In genomic region chr15:102188883-102189282, GRCm38 (mm10) we compare ENCODE assay signal across 15 mouse cellular contexts. TPM values are rescaled to one million over a fixed set of nuclear protein-coding genes. Genes with fewer than 3 reads are reported as not detected.
DNase-seq lines count a peak whose midpoint lies in the region; ATAC-seq lines count a peak whose summit lies in the region.
"Had no signal": no experiment of that assay in that cellular context is flagged by ENCODE, and none has a peak within 500 bp of the region (broad histone marks: within the 10 kb centered on the region; RNA-seq: fewer than 3 reads in every experiment).

No protein-coding gene starts in this region.

- no peaks in the 10 kb centered on the region for H3K27me3 ChIP-seq in forebrain, embryonic 10.5 days (ENCODE audit: poor library complexity, severe bottlenecking)
- H3K27me3 ChIP-seq in forebrain, embryonic 13.5 days = no peaks in the 10 kb centered on the region
- H3K27me3 ChIP-seq: neural tube, embryonic 12.5 days had no signal

- WGBS in forebrain, embryonic 10.5 days = 66% methylated on average over 6 of the region's 6 CpGs
- WGBS in forebrain, embryonic 13.5 days = 60% methylated on average over 6 of the region's 6 CpGs

- ATAC-seq in forebrain, embryonic 13.5 days = no peak
- no peak for ATAC-seq in megakaryocyte progenitor cell, adult 5-6 weeks (replicated peaks; ENCODE audit: poor library complexity)

- H3K9me3 ChIP-seq in forebrain, embryonic 10.5 days = no peaks in the 10 kb centered on the region
- H3K9me3 ChIP-seq in forebrain, embryonic 13.5 days (replicated peaks) = no peaks in the 10 kb centered on the region
- H3K9me3 ChIP-seq: neural tube, embryonic 12.5 days had no signal

- peaks cover 32% of the 10 kb centered on the region for H3K36me3 ChIP-seq in forebrain, embryonic 10.5 days (replicated peaks)
- H3K36me3 ChIP-seq in forebrain, embryonic 13.5 days (ENCODE audit: poor library complexity, severe bottlenecking) = peaks cover 17% of the 10 kb centered on the region; the same call in 1 of the 2 replicates

- H3K4me3 ChIP-seq in forebrain, embryonic 10.5 days = no peak overlapping the region
- H3K4me3 ChIP-seq in forebrain, embryonic 13.5 days = no peak overlapping the region
- H3K4me3 ChIP-seq: neural tube, embryonic 12.5 days had no signal

- H3K9ac ChIP-seq in forebrain, embryonic 13.5 days = no peak overlapping the region

- no peak for DNase-seq in forebrain, embryonic 10.5 days (ENCODE audit: extremely low spot score, low spot score)
- DNase-seq in ES-CJ7 (ENCODE audit: low read depth, low spot score) = peak; percentile 51
- peak; percentile 61 for DNase-seq in kidney, adult 18-20 months
- DNase-seq in kidney, postnatal 36 days = peak; percentile 77 to 79
- DNase-seq in layer of hippocampus, adult 9-11 months = no peak
- no peak for DNase-seq in neural tube, embryonic 10.5 days (ENCODE audit: extremely low spot score, low spot score)
- DNase-seq: cerebellum, adult 18-20 months; heart, adult 18-20 months; heart, postnatal 10 days; midbrain, embryonic 14.5 days; retina, postnatal 1 day; thymus, adult 2 months had no signal

- peaks cover 25% of the 10 kb centered on the region for H3K4me1 ChIP-seq in forebrain, embryonic 10.5 days
- H3K4me1 ChIP-seq in forebrain, embryonic 13.5 days = no peaks in the 10 kb centered on the region
- H3K4me1 ChIP-seq: neural tube, embryonic 12.5 days had no signal

- H3K27ac ChIP-seq in forebrain, embryonic 10.5 days = peak overlapping the region; percentile 62; the same call in 1 of the 2 replicates
- no peak overlapping the region for H3K27ac ChIP-seq in forebrain, embryonic 13.5 days
- H3K27ac ChIP-seq: neural tube, embryonic 12.5 days had no signal

- H3K4me2 ChIP-seq in forebrain, embryonic 13.5 days = no peak overlapping the region
- H3K4me2 ChIP-seq: neural tube, embryonic 12.5 days had no signal

RNA-seq across cellular contexts. Expression of gene Zfp740, which starts 14.2 kb away (rescaled TPM):
- 71.7 and 72.7 TPM in 2 replicates for polyA plus RNA-seq in forebrain, embryonic 10.5 days (2016; fragmentation: Nextera tagmentation; extraction: Ambion mirVana)
- polyA plus RNA-seq in forebrain, embryonic 13.5 days (2015; fragmentation: Nextera tagmentation; extraction: Ambion mirVana) = 90.0 and 98.7 TPM in 2 replicates
- total RNA-seq in megakaryocyte progenitor cell, adult 5-6 weeks (2015) = 19.7 and 28.7 TPM in 2 replicates
- 28.3 and 29.5 TPM in 2 replicates for total RNA-seq in megakaryocyte progenitor cell, adult 5-6 weeks (2017)

RNA-seq across cellular contexts. Expression of gene Csad, which starts 15.6 kb away (rescaled TPM):
- polyA plus RNA-seq in forebrain, embryonic 10.5 days (2016; fragmentation: Nextera tagmentation; extraction: Ambion mirVana) = 36.0 and 39.9 TPM in 2 replicates
- 42.7 and 46.4 TPM in 2 replicates for polyA plus RNA-seq in forebrain, embryonic 13.5 days (2015; fragmentation: Nextera tagmentation; extraction: Ambion mirVana)
- 6.3 and 10.2 TPM in 2 replicates for total RNA-seq in megakaryocyte progenitor cell, adult 5-6 weeks (2015)
- total RNA-seq in megakaryocyte progenitor cell, adult 5-6 weeks (2017) = 6.4 and 8.1 TPM in 2 replicates

RNA-seq across cellular contexts. Expression of gene Soat2, which starts 38.6 kb away (rescaled TPM):
- polyA plus RNA-seq in forebrain, embryonic 10.5 days (2016; fragmentation: Nextera tagmentation; extraction: Ambion mirVana) = 0.09 TPM in 1 of 2 replicates, not detected in the other
- polyA plus RNA-seq in forebrain, embryonic 13.5 days (2015; fragmentation: Nextera tagmentation; extraction: Ambion mirVana) = 0.10 TPM in 1 of 2 replicates, not detected in the other
- total RNA-seq in megakaryocyte progenitor cell, adult 5-6 weeks (2015) = 0.73 and 1.9 TPM in 2 replicates
- total RNA-seq in megakaryocyte progenitor cell, adult 5-6 weeks (2017) = 1.2 and 3.3 TPM in 2 replicates
- total RNA-seq: heart, adult 18-20 months had no signal
- polyA plus RNA-seq: midbrain, embryonic 14.5 days had no signal

RNA-seq across cellular contexts. Expression of gene Itgb7, which starts 42.9 kb away (rescaled TPM):
- polyA plus RNA-seq in forebrain, embryonic 10.5 days (2016; fragmentation: Nextera tagmentation; extraction: Ambion mirVana) = 0.42 and 0.55 TPM in 2 replicates
- polyA plus RNA-seq in forebrain, embryonic 13.5 days (2015; fragmentation: Nextera tagmentation; extraction: Ambion mirVana) = 0.32 and 0.48 TPM in 2 replicates
- total RNA-seq in megakaryocyte progenitor cell, adult 5-6 weeks (2015) = 26.6 and 29.2 TPM in 2 replicates
- 36.7 and 44.6 TPM in 2 replicates for total RNA-seq in megakaryocyte progenitor cell, adult 5-6 weeks (2017)

RNA-seq across cellular contexts. Expression of gene Igfbp6, which starts 44.7 kb away (rescaled TPM):
- polyA plus RNA-seq in forebrain, embryonic 10.5 days (2016; fragmentation: Nextera tagmentation; extraction: Ambion mirVana) = 0.14 and 0.17 TPM in 2 replicates
- polyA plus RNA-seq in forebrain, embryonic 13.5 days (2015; fragmentation: Nextera tagmentation; extraction: Ambion mirVana) = 0.37 and 0.40 TPM in 2 replicates
- total RNA-seq in megakaryocyte progenitor cell, adult 5-6 weeks (2015) = not detected in 2 replicates
- total RNA-seq in megakaryocyte progenitor cell, adult 5-6 weeks (2017) = not detected in 2 replicates

Comparison
In these comparisons a context has a peak if more than half of its experiments do, and no peak if none do; other contexts are left out.
1. DNase-seq: peak in ES-CJ7 (single experiment), kidney, adult 18-20 months (single experiment) and kidney, postnatal 36 days (2 of 2); none in forebrain, embryonic 10.5 days (single experiment), layer of hippocampus, adult 9-11 months (single experiment) and neural tube, embryonic 10.5 days (single experiment).